ENCODE assay signal across 7 mouse cellular contexts in genomic region chr7:142387419-142388148, GRCm38 (mm10). TPM values are rescaled to one million over a fixed set of nuclear protein-coding genes. Genes with fewer than 3 reads are reported as not detected.
DNase-seq lines count a peak whose midpoint lies in the region; ATAC-seq lines count a peak whose summit lies in the region.

Ctsd (minus strand) TSS chr7:142388038.

- no peaks in the 10 kb centered on the region for H3K27me3 ChIP-seq in embryonic facial prominence, embryonic 10.5 days (replicated peaks; ENCODE audit: low read depth, poor library complexity, severe bottlenecking)
- no peaks in the 10 kb centered on the region for H3K27me3 ChIP-seq in limb, embryonic 10.5 days (ENCODE audit: low read depth, poor library complexity, severe bottlenecking)
- H3K27me3 ChIP-seq in midbrain, embryonic 13.5 days, result no peaks in the 10 kb centered on the region

- H3K9me3 ChIP-seq in embryonic facial prominence, embryonic 10.5 days, result no peaks in the 10 kb centered on the region
- no peaks in the 10 kb centered on the region for H3K9me3 ChIP-seq in limb, embryonic 10.5 days (replicated peaks)
- no peaks in the 10 kb centered on the region for H3K9me3 ChIP-seq in midbrain, embryonic 13.5 days

- ATAC-seq in granulocyte monocyte progenitor cell, adult 5-6 weeks (replicated peaks; ENCODE audit: poor library complexity, severe bottlenecking), result peak; percentile 63
- peak; percentile 97 for ATAC-seq in midbrain, embryonic 13.5 days

- whole genome bisulfite sequencing in embryonic facial prominence, embryonic 10.5 days, result under 1% methylated on average over 52 of the region's 55 CpGs
- under 1% methylated on average over 55 of the region's 55 CpGs for WGBS in limb, embryonic 10.5 days
- WGBS in midbrain, embryonic 13.5 days, result under 1% methylated on average over 55 of the region's 55 CpGs

- DNase-seq in adrenal gland, postnatal 10 days, result peak; percentile 99
- peak; percentile 99 for DNase-seq in embryonic facial prominence, embryonic 10.5 days (ENCODE audit: low spot score)
- DNase-seq in kidney, adult 11 months, result peak; percentile 99
- peak; percentile 99 for DNase-seq in limb, embryonic 10.5 days (ENCODE audit: low spot score)
- peak; percentile 94 for DNase-seq in spleen, adult 12 weeks (ENCODE audit: low spot score)

- peak within 1 kb of the TSS; percentile 91 for H3K4me2 ChIP-seq in midbrain, embryonic 13.5 days (replicated peaks)

- H3K4me3 ChIP-seq in embryonic facial prominence, embryonic 10.5 days, result peak within 1 kb of the TSS; percentile 84
- H3K4me3 ChIP-seq in limb, embryonic 10.5 days, result peak within 1 kb of the TSS; percentile 82
- peak within 1 kb of the TSS; percentile 85 for H3K4me3 ChIP-seq in midbrain, embryonic 13.5 days (replicated peaks)

- H3K27ac ChIP-seq in embryonic facial prominence, embryonic 10.5 days (replicated peaks), result peak within 1 kb of the TSS; percentile 88
- peak within 1 kb of the TSS; percentile 83 for H3K27ac ChIP-seq in limb, embryonic 10.5 days
- H3K27ac ChIP-seq in midbrain, embryonic 13.5 days, result peak within 1 kb of the TSS; percentile 67

- H3K36me3 ChIP-seq in embryonic facial prominence, embryonic 10.5 days (replicated peaks), result peaks cover 34% of the 10 kb centered on the region
- H3K36me3 ChIP-seq in limb, embryonic 10.5 days, result peaks cover 33% of the 10 kb centered on the region
- peaks cover 30% of the 10 kb centered on the region for H3K36me3 ChIP-seq in midbrain, embryonic 13.5 days

- peaks cover 23% of the 10 kb centered on the region for H3K4me1 ChIP-seq in embryonic facial prominence, embryonic 10.5 days
- H3K4me1 ChIP-seq in limb, embryonic 10.5 days, result peaks cover 20% of the 10 kb centered on the region
- peaks cover 22% of the 10 kb centered on the region for H3K4me1 ChIP-seq in midbrain, embryonic 13.5 days (replicated peaks)

- H3K9ac ChIP-seq in midbrain, embryonic 13.5 days (replicated peaks), result peak within 1 kb of the TSS; percentile 92

RNA-seq across cellular contexts. Expression of gene Ctsd, which starts in this region (rescaled TPM):
- 100 to 1,000 TPM; 603 to 610 TPM for total RNA-seq in adrenal gland, postnatal 10 days (2021)
- polyA plus RNA-seq in embryonic facial prominence, embryonic 10.5 days (2016; fragmentation: Nextera tagmentation; extraction: Ambion mirVana), result 151 and 158 TPM in 2 replicates
- total RNA-seq in granulocyte monocyte progenitor cell, adult 5-6 weeks (2014; fragmentation: Nextera tagmentation), result 152 and 191 TPM in 2 replicates
- 128 and 144 TPM in 2 replicates for total RNA-seq in granulocyte monocyte progenitor cell, adult 5-6 weeks (2017)
- polyA plus RNA-seq in limb, embryonic 10.5 days (2016; fragmentation: Nextera tagmentation; extraction: Ambion mirVana), result 121 and 132 TPM in 2 replicates
- polyA plus RNA-seq in midbrain, embryonic 13.5 days (2015; fragmentation: Nextera tagmentation; extraction: Ambion mirVana), result 191 and 206 TPM in 2 replicates

Comparison
In these comparisons a context has a peak if more than half of its experiments do, and no peak if none do; other contexts are left out.
1. Peak in every context shown above with its lines: DNase-seq, ATAC-seq, H3K4me3 ChIP-seq and H3K27ac ChIP-seq.